Comparison of ENCODE assay signal across 15 mouse cellular contexts in genomic region chr1:62085995-62086394, GRCm38 (mm10).
DNase-seq lines count a peak whose midpoint lies in the region; ATAC-seq and TF ChIP-seq lines count a peak whose summit lies in the region.
"Had no signal": no experiment of that assay in that cellular context is flagged by ENCODE, and none has a peak within 500 bp of the region (broad histone marks: within the 10 kb centered on the region; RNA-seq: fewer than 3 reads in every experiment).

No protein-coding gene starts in this region.

- no peak overlapping the region for H3K4me3 ChIP-seq in intestine, embryonic 15.5 days (replicated peaks)
- H3K4me3 ChIP-seq in stomach, embryonic 16.5 days (replicated peaks; ENCODE audit: low read length), result no peak overlapping the region
- H3K4me3 ChIP-seq in left cerebral cortex, adult 2 months, result no peak overlapping the region
- H3K4me3 ChIP-seq: embryonic facial prominence, embryonic 15.5 days; hindbrain, embryonic 12.5 days; midbrain, embryonic 10.5 days had no signal

- H3K36me3 ChIP-seq in intestine, embryonic 15.5 days, result no peaks in the 10 kb centered on the region
- H3K36me3 ChIP-seq in stomach, embryonic 16.5 days (ENCODE audit: control insufficient read depth, insufficient read depth, low read length), result no peaks in the 10 kb centered on the region
- H3K36me3 ChIP-seq: embryonic facial prominence, embryonic 15.5 days; hindbrain, embryonic 12.5 days; midbrain, embryonic 10.5 days had no signal

- H3K27me3 ChIP-seq in intestine, embryonic 15.5 days (replicated peaks), result no peaks in the 10 kb centered on the region
- H3K27me3 ChIP-seq in stomach, embryonic 16.5 days (ENCODE audit: control insufficient read depth, insufficient read depth, low read length), result no peaks in the 10 kb centered on the region
- H3K27me3 ChIP-seq: embryonic facial prominence, embryonic 15.5 days; hindbrain, embryonic 12.5 days had no signal

- no peaks in the 10 kb centered on the region for H3K9me3 ChIP-seq in intestine, embryonic 15.5 days
- no peaks in the 10 kb centered on the region for H3K9me3 ChIP-seq in stomach, embryonic 16.5 days (replicated peaks; ENCODE audit: control insufficient read depth, low read length)
- H3K9me3 ChIP-seq: embryonic facial prominence, embryonic 15.5 days; hindbrain, embryonic 12.5 days; midbrain, embryonic 10.5 days had no signal

- H3K9ac ChIP-seq in intestine, embryonic 15.5 days, result no peak overlapping the region
- no peak overlapping the region for H3K9ac ChIP-seq in stomach, embryonic 16.5 days (ENCODE audit: low read length)
- H3K9ac ChIP-seq: embryonic facial prominence, embryonic 15.5 days; hindbrain, embryonic 12.5 days had no signal

- 0 out of 2 replicates have a peak overlapping the region, but pooled peaks have one; percentile 10 for H3K4me2 ChIP-seq in intestine, embryonic 15.5 days (replicated peaks)
- H3K4me2 ChIP-seq in stomach, embryonic 16.5 days (ENCODE audit: low read depth, low read length), result peak overlapping the region; percentile 35
- H3K4me2 ChIP-seq: embryonic facial prominence, embryonic 15.5 days; hindbrain, embryonic 12.5 days had no signal

- ATAC-seq in intestine, embryonic 15.5 days, result no peak
- peak; percentile 56; the same call in 1 of the 2 replicates for ATAC-seq in stomach, embryonic 16.5 days (ENCODE audit: insufficient read depth, low FRiP score)

- no peak for TF ChIP-seq CTCF in left cerebral cortex, adult 2 months (IDR thresholded peaks at IDR 0.05)

- intact Hi-C loops in left cerebral cortex, adult 2 months (cut with DNase I), result no loop called here

- no peaks in the 10 kb centered on the region for H3K4me1 ChIP-seq in intestine, embryonic 15.5 days (replicated peaks)
- H3K4me1 ChIP-seq in stomach, embryonic 16.5 days (ENCODE audit: control insufficient read depth, insufficient read depth, low read length), result peaks cover 11% of the 10 kb centered on the region
- H3K4me1 ChIP-seq: embryonic facial prominence, embryonic 15.5 days; hindbrain, embryonic 12.5 days; midbrain, embryonic 10.5 days had no signal

- H3K27ac ChIP-seq in intestine, embryonic 15.5 days, result no peak overlapping the region
- peak overlapping the region; percentile 29; the same call in 1 of the 2 replicates for H3K27ac ChIP-seq in stomach, embryonic 16.5 days (ENCODE audit: low read length)
- H3K27ac ChIP-seq in left cerebral cortex, adult 2 months, result no peak overlapping the region
- H3K27ac ChIP-seq: embryonic facial prominence, embryonic 15.5 days; hindbrain, embryonic 12.5 days; midbrain, embryonic 10.5 days had no signal

- DNase-seq in urinary bladder, postnatal 25 days (ENCODE audit: low spot score), result peak; percentile 4
- no peak for DNase-seq in urinary bladder, adult 2 months (ENCODE audit: low spot score)
- DNase-seq in embryo, embryonic 9.5 days (ENCODE audit: extremely low spot score), result peak; percentile 28
- no peak for DNase-seq in testis, postnatal 10 days (ENCODE audit: low spot score)
- no peak for DNase-seq in left cerebral cortex, adult 2 months (ENCODE audit: extremely low spot score in 1 of 2, low spot score in 2 of 2)
- no peak for DNase-seq in frontal cortex, postnatal 10 days (ENCODE audit: low spot score in 2 of 2)
- DNase-seq: adrenal gland, postnatal 36 days; cerebellum, adult 11 months; layer of hippocampus, adult 9-11 months; liver had no signal

- WGBS in intestine, embryonic 15.5 days, result 16% methylated on average over 6 of the region's 6 CpGs
- 19% methylated on average over 6 of the region's 6 CpGs for WGBS in stomach, embryonic 16.5 days

Comparison
In these comparisons a context has a peak if more than half of its experiments do, and no peak if none do; other contexts are left out.
1. DNase-seq: peak in urinary bladder, postnatal 25 days (single experiment) and embryo, embryonic 9.5 days (single experiment); none in urinary bladder, adult 2 months (single experiment), testis, postnatal 10 days (single experiment), left cerebral cortex, adult 2 months (0 of 2) and frontal cortex, postnatal 10 days (0 of 2).